Mouse (Mus musculus) heart, postnatal 14 days (tissue): Measurements from ENCODE around the gene Pold1. TPM values are rescaled to one million over a fixed set of nuclear protein-coding genes. Genes with fewer than 3 reads are reported as not detected.

Source experiments
- DNase-seq, 2 experiments: peaks; one replicate each; pipeline ENCODE4 v3.0.0; 2021 to 2022
- intact Hi-C: fragments of 180-260 bp; cut with DNase I; formaldehyde crosslinking; loops from one replicate; pipeline ENCODE4 v1.15.1; 2025
- total RNA-seq, 2 experiments: library from RNA; stranded (reverse); gene quantifications; 2 replicates each; pipeline ENCODE4 v1.2.3; 2021

Gene Pold1
- total RNA-seq, 2 experiments from 2014 or later = 14.5 to 16.0 TPM

GRCm38 (mm10) chr7:44584265-44584804 is 35.7 kb upstream of the Pold1 start:
- intact Hi-C loops = no loop called here
- DNase-seq = no peak

- intact Hi-C loops = no loop called here
- no peak for DNase-seq
These were observed 34.5 kb upstream of the Pold1 start for GRCm38 (mm10) chr7:44583146-44583545.

- no peak for DNase-seq
- intact Hi-C loops = no loop called here
These were observed 34.1 kb upstream of the Pold1 start for GRCm38 (mm10) chr7:44582709-44583108.

- no peak for DNase-seq
- intact Hi-C loops = no loop called here
These were observed 33.0 kb upstream of the Pold1 start for GRCm38 (mm10) chr7:44581637-44582036.

GRCm38 (mm10) chr7:44576333-44576844 is 27.7 kb upstream of the Pold1 start:
- DNase-seq = no peak
- intact Hi-C loops = no loop called here

GRCm38 (mm10) chr7:44572956-44573484 is 24.4 kb upstream of the Pold1 start:
- intact Hi-C loops = no loop called here
- DNase-seq = no peak

- intact Hi-C loops = no loop called here
These were observed 23.6 kb upstream of the Pold1 start, which contains the start of gene Napsa for GRCm38 (mm10) chr7:44572213-44572701. TSS of gene Napsa (plus strand) at chr7:44572380.

GRCm38 (mm10) chr7:44571811-44572210 is 23.2 kb upstream of the Pold1 start:
- intact Hi-C loops = no loop called here
- no peak for DNase-seq

More at GRCm38 (mm10) chr7:44572213-44572701, 23.6 kb upstream of the Pold1 start, which contains the start of gene Napsa:
- DNase-seq = no peak

GRCm38 (mm10) chr7:44570989-44571388 is 22.3 kb upstream of the Pold1 start:
- DNase-seq = no peak
- intact Hi-C loops = no loop called here

- no peak for DNase-seq
- intact Hi-C loops = no loop called here
These were observed 20.2 kb upstream of the Pold1 start for GRCm38 (mm10) chr7:44568803-44569202.

- DNase-seq = no peak
- intact Hi-C loops = no loop called here
These were observed 16.8 kb upstream of the Pold1 start for GRCm38 (mm10) chr7:44565414-44565813.

GRCm38 (mm10) chr7:44564486-44564885 is 15.8 kb upstream of the Pold1 start:
- intact Hi-C loops = no loop called here
- DNase-seq = no peak

GRCm38 (mm10) chr7:44563284-44563683 is 14.6 kb upstream of the Pold1 start:
- intact Hi-C loops = no loop called here
- DNase-seq = no peak

GRCm38 (mm10) chr7:44560435-44561400 is 12.1 kb upstream of the Pold1 start:
- intact Hi-C loops = loop anchor here (2.0 kb wide), 3 partner anchors 30 to 56 kb away; partner anchors contain the start of gene Kcnc3

GRCm38 (mm10) chr7:44557629-44558028 is 9.0 kb upstream of the Pold1 start:
- intact Hi-C loops = loop anchor here (10.0 kb wide), 2 partner anchors 183 to 293 kb away; partner anchors contain the start of gene Gm15517
- DNase-seq = no peak

More at GRCm38 (mm10) chr7:44560435-44561400, 12.1 kb upstream of the Pold1 start:
- DNase-seq = peak; percentile 80 to 84

- intact Hi-C loops = loop anchor here (10.0 kb wide), 2 partner anchors 179 to 289 kb away; partner anchors contain the start of gene Gm15517
- DNase-seq = peak; percentile 96 to 98
These were observed 5.2 kb upstream of the Pold1 start, which contains the start of gene Nr1h2 for GRCm38 (mm10) chr7:44553826-44554225. TSS of gene Nr1h2 (minus strand) at chr7:44553951.

- peak; percentile 68 to 84 for DNase-seq
- intact Hi-C loops = loop anchor here (10.0 kb wide), 2 partner anchors 178 to 288 kb away; partner anchors contain the start of gene Gm15517
These were observed 4.6 kb upstream of the Pold1 start for GRCm38 (mm10) chr7:44553196-44553764.

- no peak for DNase-seq
- intact Hi-C loops = loop anchor here (10.0 kb wide), 2 partner anchors 178 to 288 kb away; partner anchors contain the start of gene Gm15517
These were observed 3.7 kb upstream of the Pold1 start for GRCm38 (mm10) chr7:44552141-44552908.

GRCm38 (mm10) chr7:44551731-44552130 is 3.1 kb upstream of the Pold1 start:
- DNase-seq = no peak
- intact Hi-C loops = loop anchor here (10.0 kb wide), 2 partner anchors 177 to 287 kb away; partner anchors contain the start of gene Gm15517
